Mouse (Mus musculus): Measurements from ENCODE around the gene Erfe.

Erfe gene

GRCm38 (mm10) chr1:91366215-91367108 is at the start of gene Erfe:
Erfe (plus strand) TSS chr1:91366430.
- no peak for DNase-seq (ENCODE audit: low spot score)

- DNase-seq (ENCODE audit: low spot score): no peak
These were observed 48.6 kb upstream of the Erfe start for GRCm38 (mm10) chr1:91317656-91318055.

GRCm38 (mm10) chr1:91321760-91322438 is 44.3 kb upstream of the Erfe start, which contains the start of gene Espnl:
Espnl (plus strand) TSS chr1:91322075.
- no peak for DNase-seq (ENCODE audit: low spot score)

- no peak for DNase-seq (ENCODE audit: low spot score)
These were observed 41.6 kb upstream of the Erfe start for GRCm38 (mm10) chr1:91324646-91325045.

GRCm38 (mm10) chr1:91325488-91326042 is 40.7 kb upstream of the Erfe start:
- no peak for DNase-seq (ENCODE audit: low spot score)

- DNase-seq (ENCODE audit: low spot score): no peak
These were observed 34.1 kb upstream of the Erfe start for GRCm38 (mm10) chr1:91332102-91332501.

- no peak for DNase-seq (ENCODE audit: low spot score)
These were observed 32.6 kb upstream of the Erfe start for GRCm38 (mm10) chr1:91333582-91333981.

- no peak for DNase-seq (ENCODE audit: low spot score)
These were observed 28.9 kb upstream of the Erfe start for GRCm38 (mm10) chr1:91337355-91337754.

- DNase-seq (ENCODE audit: low spot score): no peak
These were observed 22.2 kb upstream of the Erfe start for GRCm38 (mm10) chr1:91344001-91344400.

- DNase-seq (ENCODE audit: low spot score): no peak
These were observed 21.1 kb upstream of the Erfe start for GRCm38 (mm10) chr1:91344921-91345685.

GRCm38 (mm10) chr1:91346892-91347291 is 19.3 kb upstream of the Erfe start:
- peak; percentile 72 for DNase-seq (ENCODE audit: low spot score)

GRCm38 (mm10) chr1:91350841-91351240 is 15.4 kb upstream of the Erfe start, which contains the start of gene Klhl30:
Klhl30 (plus strand) TSS chr1:91351016.
- DNase-seq (ENCODE audit: low spot score): no peak

- DNase-seq (ENCODE audit: low spot score): no peak
These were observed 15.0 kb upstream of the Erfe start for GRCm38 (mm10) chr1:91351249-91351648.

GRCm38 (mm10) chr1:91352277-91352676 is 14.0 kb upstream of the Erfe start:
- DNase-seq (ENCODE audit: low spot score): no peak

- DNase-seq (ENCODE audit: low spot score): no peak
These were observed 10.1 kb upstream of the Erfe start for GRCm38 (mm10) chr1:91356105-91356504.

- DNase-seq (ENCODE audit: low spot score): no peak
These were observed 4.1 kb upstream of the Erfe start for GRCm38 (mm10) chr1:91362113-91362512.

- no peak for DNase-seq (ENCODE audit: low spot score)
These were observed 1.2 kb upstream of the Erfe start for GRCm38 (mm10) chr1:91364822-91365644.

- DNase-seq (ENCODE audit: low spot score): no peak
These were observed 415 bp upstream of the Erfe start for GRCm38 (mm10) chr1:91365816-91366214.

- no peak for DNase-seq (ENCODE audit: low spot score)
These were observed 1.1 kb downstream of the Erfe start for GRCm38 (mm10) chr1:91367295-91367694.

- DNase-seq (ENCODE audit: low spot score): no peak
These were observed 3.2 kb downstream of the Erfe start for GRCm38 (mm10) chr1:91369408-91369807.

- no peak for DNase-seq (ENCODE audit: low spot score)
These were observed 3.8 kb downstream of the Erfe start for GRCm38 (mm10) chr1:91370055-91370454.
